Mouse (Mus musculus): ENCODE data around the gene Zfp536.
A peak's percentile ranks its signal among the peaks of the same experiment; 100 is the strongest.

Zfp536 gene

GRCm38 (mm10) chr7:37600318-37600717, 173.1 kb downstream of the Zfp536 start:
- DNase-seq: no peak

DNA sequence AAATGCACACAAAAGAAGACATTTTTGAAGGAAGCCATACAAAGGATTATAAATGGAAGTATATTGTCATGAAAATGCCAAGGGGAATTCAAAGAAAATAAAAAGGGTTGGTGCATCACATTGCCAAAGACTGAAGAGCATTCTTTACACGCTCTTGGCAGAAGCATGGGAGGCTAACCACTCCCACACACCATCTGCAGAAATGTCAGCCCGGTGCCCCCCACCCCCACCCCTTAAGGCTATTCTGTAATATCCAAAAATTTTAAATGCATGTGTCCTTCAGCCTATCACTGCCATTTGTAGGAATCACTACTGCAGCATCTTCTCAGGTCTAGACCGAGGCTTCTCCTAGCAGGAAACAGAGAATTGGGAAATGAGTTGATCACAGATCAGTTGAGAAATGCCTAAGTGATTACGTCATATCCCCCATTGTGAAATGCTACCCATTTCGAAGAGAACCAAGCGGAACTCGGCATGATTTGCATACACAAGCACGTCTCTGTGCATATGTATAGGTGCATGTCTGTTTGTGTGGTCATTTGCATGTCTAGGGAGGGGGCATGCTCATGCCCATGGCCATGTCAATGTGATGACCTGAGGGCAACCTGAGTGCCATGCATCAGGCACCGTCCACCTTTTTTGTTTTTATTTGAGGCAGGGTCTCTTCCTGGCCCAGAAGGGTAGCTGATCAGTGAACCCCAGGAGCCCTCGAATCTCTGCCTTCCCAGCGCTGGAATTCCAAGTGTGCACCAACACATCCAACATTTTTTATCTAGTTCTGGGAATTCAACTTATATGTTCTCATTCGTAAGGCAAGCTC, 179.0 kb downstream of the Zfp536 start:
- DNase-seq: no peak

DNA sequence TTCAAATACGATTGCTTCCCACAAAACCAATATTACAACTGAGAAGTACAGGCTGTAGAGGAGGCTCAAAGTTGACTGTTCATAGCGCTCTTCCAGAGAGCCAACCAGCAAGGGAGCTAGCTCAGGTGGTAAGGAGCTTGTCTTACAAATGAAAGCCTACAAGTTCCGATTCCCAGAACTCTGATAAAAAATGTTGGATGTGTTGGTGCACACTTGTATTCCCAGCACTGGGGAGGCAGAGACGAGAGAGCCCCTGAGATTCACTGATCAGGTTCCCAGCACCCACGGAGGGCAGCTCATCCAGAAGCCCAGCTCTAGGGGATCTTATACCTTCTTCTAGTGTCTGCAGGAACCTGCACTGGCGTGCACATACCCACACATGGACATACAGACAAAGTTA, 179.9 kb downstream of the Zfp536 start:
- no peak for DNase-seq

DNA sequence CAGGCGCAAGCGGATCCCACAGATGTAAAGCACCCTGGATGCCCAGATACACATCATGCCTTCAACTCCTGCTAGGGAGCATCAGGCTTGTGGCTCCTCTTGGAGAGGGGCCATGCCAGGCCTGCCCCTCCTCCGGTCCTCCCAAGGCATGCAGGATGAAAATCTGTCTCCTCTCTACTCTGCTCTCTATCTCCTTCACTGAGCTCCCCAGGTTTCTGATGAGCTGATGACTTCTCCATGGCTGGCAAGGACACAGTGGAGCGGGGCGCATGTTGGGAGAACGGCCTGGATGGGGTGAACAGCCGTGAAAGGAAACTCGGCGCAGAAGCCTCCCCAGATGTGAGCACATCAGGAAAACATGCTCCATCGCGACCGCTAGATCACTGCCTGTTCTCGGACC, 186.7 kb downstream of the Zfp536 start:
- DNase-seq: no peak

- no peak for DNase-seq
Measured at GRCm38 (mm10) chr7:37581262-37581661, 192.2 kb downstream of the Zfp536 start.

GRCm38 (mm10) chr7:37580554-37580953, 192.9 kb downstream of the Zfp536 start:
- DNase-seq: no peak

GRCm38 (mm10) chr7:37572021-37572420, 201.4 kb downstream of the Zfp536 start:
- DNase-seq: no peak

- no peak for DNase-seq
Measured at GRCm38 (mm10) chr7:37568811-37569500, 204.5 kb downstream of the Zfp536 start.

DNA sequence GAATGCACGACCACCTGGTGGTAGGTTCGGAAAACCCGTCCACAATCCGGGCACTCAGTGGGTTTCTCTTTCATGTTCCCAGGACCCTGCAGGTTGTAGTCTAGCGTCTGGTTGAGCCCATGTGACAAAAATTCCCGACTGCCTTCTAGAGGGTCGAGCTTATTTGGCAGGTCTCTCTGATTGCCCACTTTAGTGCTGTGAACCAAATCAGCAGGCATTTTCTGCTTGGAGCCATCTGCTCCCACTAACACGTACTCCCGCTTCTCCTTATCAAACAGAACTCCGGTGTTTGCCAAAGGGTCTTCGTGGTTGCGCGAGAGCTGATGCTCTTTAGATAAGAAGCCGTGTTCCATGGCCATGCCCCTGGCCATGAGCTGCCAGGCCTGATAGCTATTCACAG, 205.4 kb downstream of the Zfp536 start:
- no peak for DNase-seq

- DNase-seq: no peak
Measured at GRCm38 (mm10) chr7:37566019-37566418, 207.4 kb downstream of the Zfp536 start.

GRCm38 (mm10) chr7:37565371-37565770, 208.1 kb downstream of the Zfp536 start:
- no peak for DNase-seq

GRCm38 (mm10) chr7:37564644-37565043, 208.8 kb downstream of the Zfp536 start:
- no peak for DNase-seq

GRCm38 (mm10) chr7:37563831-37564400, 209.5 kb downstream of the Zfp536 start:
- no peak for DNase-seq

GRCm38 (mm10) chr7:37563171-37563574, 210.3 kb downstream of the Zfp536 start:
- peak; percentile 43 for DNase-seq

DNA sequence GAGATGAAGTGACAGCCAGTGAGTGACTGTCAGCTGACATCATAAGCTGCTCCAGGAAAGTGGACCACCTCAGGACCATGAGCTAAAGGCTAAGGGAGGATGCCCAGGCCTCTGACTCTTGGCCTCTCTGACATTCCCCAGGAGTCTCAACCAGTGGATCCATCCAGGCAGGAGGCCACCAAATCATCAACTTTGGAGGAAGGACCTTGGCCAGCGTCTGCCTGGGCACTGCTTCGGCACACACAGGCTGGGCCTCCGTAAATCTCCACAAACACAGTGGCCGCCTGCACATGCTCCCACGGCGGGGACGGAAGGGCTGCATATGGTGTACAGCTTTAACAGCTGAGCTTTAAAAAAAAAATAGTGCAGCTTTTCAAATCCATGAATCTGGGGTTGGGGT, 210.9 kb downstream of the Zfp536 start:
- DNase-seq: no peak

DNA sequence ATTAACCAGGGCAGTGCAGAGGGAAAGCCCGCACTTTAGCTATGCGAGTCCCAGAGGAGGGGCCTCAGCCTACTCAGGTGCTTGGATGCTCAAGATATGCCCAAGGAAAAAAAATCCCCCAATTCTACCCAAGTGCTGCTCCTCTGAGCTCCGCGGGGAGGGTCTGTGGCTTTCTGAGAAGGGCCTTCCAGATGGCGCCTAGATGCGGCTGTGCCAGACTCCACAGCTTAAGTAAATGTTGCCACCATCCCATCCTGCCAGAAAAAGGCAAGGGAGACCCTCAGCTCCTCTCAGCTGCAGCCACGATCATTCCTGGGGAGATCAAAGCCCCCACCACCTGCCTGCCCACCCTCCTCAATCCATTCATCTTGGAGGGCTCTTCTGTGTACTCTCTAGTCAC, 212.9 kb downstream of the Zfp536 start:
- DNase-seq: no peak

DNA sequence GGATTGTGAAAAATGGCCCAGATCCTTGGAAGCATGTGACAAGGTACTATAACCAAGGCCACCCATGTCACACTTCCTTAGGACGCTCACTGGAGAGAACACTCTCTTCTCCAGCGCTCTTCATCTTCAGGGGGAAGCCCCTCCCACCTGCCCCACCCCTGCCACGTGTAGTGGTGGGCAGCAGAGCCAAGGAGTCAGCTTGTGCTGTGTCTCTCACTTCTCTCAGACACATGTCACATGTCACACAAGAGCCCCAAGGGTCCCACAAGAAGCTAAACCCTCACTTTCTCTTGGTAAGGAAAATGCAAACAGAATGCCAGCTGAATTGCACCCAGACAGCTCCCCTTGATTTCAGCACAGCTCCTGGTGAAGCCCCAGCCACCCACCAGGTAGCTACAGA, 213.6 kb downstream of the Zfp536 start:
- no peak for DNase-seq

DNA sequence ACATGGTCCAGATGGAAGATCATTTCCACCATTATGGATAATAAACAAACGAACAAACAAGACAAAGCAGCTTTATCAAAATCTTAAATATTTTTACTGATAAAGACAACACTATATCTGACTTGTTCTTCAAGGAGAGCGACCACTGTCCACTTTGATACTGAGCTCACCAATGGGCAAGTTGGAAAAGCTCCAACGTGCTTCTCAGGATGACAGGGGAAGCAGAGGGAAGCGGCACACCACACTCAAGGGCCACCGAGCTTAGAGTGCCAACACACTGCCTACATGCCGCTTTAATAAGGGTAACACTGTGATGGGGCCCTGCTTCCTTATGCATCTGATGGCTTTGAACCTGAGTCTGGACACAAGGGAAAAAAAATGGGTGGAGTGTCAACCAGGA, 214.1 kb downstream of the Zfp536 start:
- no peak for DNase-seq

DNA sequence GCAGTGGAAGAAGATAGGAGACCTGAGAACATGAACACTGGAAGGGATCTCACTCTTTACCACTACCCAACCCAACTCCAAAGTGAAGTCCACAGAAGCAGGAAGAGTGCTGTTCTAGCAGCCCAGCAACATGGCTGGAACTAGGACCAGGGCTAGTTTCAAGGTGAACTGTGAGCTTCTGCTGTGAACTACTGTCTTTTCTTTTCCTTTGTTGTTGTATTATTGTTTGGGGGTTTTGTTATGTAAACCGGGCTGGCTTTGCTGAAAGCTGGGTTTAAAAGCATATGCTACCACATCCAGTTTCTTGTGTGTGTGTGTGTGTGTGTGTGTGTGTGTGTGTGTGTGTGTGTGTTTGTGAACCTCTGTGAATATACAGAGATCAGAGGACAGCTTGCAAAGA, 216.6 kb downstream of the Zfp536 start:
- DNase-seq: no peak

- DNase-seq: no peak
Measured at GRCm38 (mm10) chr7:37554405-37554804, 219.0 kb downstream of the Zfp536 start.

- no peak for DNase-seq
Measured at GRCm38 (mm10) chr7:37553646-37554045, 219.8 kb downstream of the Zfp536 start.

GRCm38 (mm10) chr7:37552384-37552783, 221.1 kb downstream of the Zfp536 start:
- no peak for DNase-seq

GRCm38 (mm10) chr7:37548805-37549204, 224.6 kb downstream of the Zfp536 start:
- DNase-seq: no peak

- DNase-seq: no peak
Measured at GRCm38 (mm10) chr7:37544011-37544410, 229.4 kb downstream of the Zfp536 start.

All from kidney, adult 9 months (tissue).